Mouse (Mus musculus) myocyte (in vitro differentiated cells): ENCODE data around the gene Tomm40l. TPM values are rescaled to one million over a fixed set of nuclear protein-coding genes. Genes with fewer than 3 reads are reported as not detected.
"Not testable (repeated sequence)": the region's sequence is repeated elsewhere in the genome, so short reads cannot be mapped to it uniquely, and the experiment has no call there.

Source experiments
- H3K27me3 ChIP-seq: one replicate; pipeline ENCODE4 v1.6.1; 2011; ENCODE audit not compliant: control insufficient read depth, insufficient read depth, insufficient read length
- H3K36me3 ChIP-seq: one replicate; pipeline ENCODE4 v1.6.1; 2011; ENCODE audit not compliant: control insufficient read depth, insufficient read depth
- H3K4me2 ChIP-seq: one replicate; pipeline ENCODE4 v1.6.1; 2011; ENCODE audit warnings: low read depth, control low read depth
- H3K4me3 ChIP-seq: one replicate; pipeline ENCODE4 v1.5.1; 2011; ENCODE audit warnings: mild to moderate bottlenecking, control low read depth, moderate library complexity
- H3K79me2 ChIP-seq: one replicate; pipeline ENCODE4 v1.6.1; 2011; ENCODE audit not compliant: control insufficient read depth, insufficient read depth
- H3ac ChIP-seq: one replicate; pipeline ENCODE4 v1.6.1; 2011; ENCODE audit not compliant: control insufficient read depth, insufficient read length
- CEBPB ChIP-seq: IDR thresholded peaks from 2 replicates; pipeline ENCODE4 v1.6.1; 2011; ENCODE audit warnings: mild to moderate bottlenecking, moderate library complexity; ENCODE audit not compliant: poor library complexity, insufficient read depth, severe bottlenecking
- E2F4 ChIP-seq: IDR thresholded peaks from one replicate; pipeline ENCODE4 v1.6.1; 2011; ENCODE audit warnings: mild to moderate bottlenecking, control low read depth, moderate library complexity; ENCODE audit not compliant: insufficient read depth
- MAX ChIP-seq: IDR thresholded peaks from one replicate; pipeline ENCODE4 v1.6.1; 2011; ENCODE audit warnings: low read depth, mild to moderate bottlenecking, control low read depth
- MYOD1 ChIP-seq, 3 experiments: IDR thresholded peaks; one replicate each; pipeline ENCODE4 v1.6.1; 2011; ENCODE audit warnings: control low read depth in 2 of 3, low read depth in 2 of 3, mild to moderate bottlenecking in 2 of 3, moderate library complexity in 1 of 3; ENCODE audit not compliant: insufficient read length in 2 of 3, control insufficient read depth in 1 of 3
- MYOG ChIP-seq, 3 experiments: IDR thresholded peaks; one replicate each; pipeline ENCODE4 v1.6.1; 2011; ENCODE audit warnings: control low read depth in 2 of 3, low read depth in 2 of 3, mild to moderate bottlenecking in 2 of 3; ENCODE audit not compliant: insufficient read length in 2 of 3, control insufficient read depth in 1 of 3, insufficient read depth in 1 of 3
- POLR2A ChIP-seq: IDR thresholded peaks from one replicate; pipeline ENCODE4 v1.6.1; 2011; ENCODE audit warnings: low read depth, mild to moderate bottlenecking, control low read depth, moderate library complexity; ENCODE audit not compliant: insufficient read length
- POLR2AphosphoS2 ChIP-seq: IDR thresholded peaks from one replicate; pipeline ENCODE4 v1.6.1; 2011; ENCODE audit warnings: low read depth, control low read depth; ENCODE audit not compliant: insufficient read length
- REST ChIP-seq: IDR thresholded peaks from one replicate; pipeline ENCODE4 v1.6.1; 2011; ENCODE audit warnings: mild to moderate bottlenecking, control low read depth, moderate library complexity; ENCODE audit not compliant: insufficient read depth, insufficient read length
- SRF ChIP-seq: IDR thresholded peaks from one replicate; pipeline ENCODE4 v1.6.1; 2011; ENCODE audit warnings: low read depth; ENCODE audit not compliant: control insufficient read depth, insufficient read length
- TCF12 ChIP-seq: IDR thresholded peaks from one replicate; pipeline ENCODE4 v1.6.1; 2011; ENCODE audit warnings: mild to moderate bottlenecking, control low read depth; ENCODE audit not compliant: poor library complexity, insufficient read depth, severe bottlenecking
- TCF3 ChIP-seq: IDR thresholded peaks from one replicate; pipeline ENCODE4 v1.6.1; 2011; ENCODE audit warnings: low read depth, control low read depth; ENCODE audit not compliant: insufficient read length
- USF1 ChIP-seq: IDR thresholded peaks from one replicate; pipeline ENCODE4 v1.6.1; 2011; ENCODE audit warnings: low read depth, mild to moderate bottlenecking, control low read depth, moderate library complexity
- polyA plus RNA-seq: library from polyadenylated mRNA; unstranded; fragments of >200 nt; fragmentation: generic; extraction: Trizol; gene quantifications from one replicate; pipeline ENCODE4 v1.2.1, GENCODE M21; 2012; ENCODE audit warnings: missing spikeins

Gene Tomm40l
- polyA plus RNA-seq, 1 experiment: 49.4 TPM

DNA sequence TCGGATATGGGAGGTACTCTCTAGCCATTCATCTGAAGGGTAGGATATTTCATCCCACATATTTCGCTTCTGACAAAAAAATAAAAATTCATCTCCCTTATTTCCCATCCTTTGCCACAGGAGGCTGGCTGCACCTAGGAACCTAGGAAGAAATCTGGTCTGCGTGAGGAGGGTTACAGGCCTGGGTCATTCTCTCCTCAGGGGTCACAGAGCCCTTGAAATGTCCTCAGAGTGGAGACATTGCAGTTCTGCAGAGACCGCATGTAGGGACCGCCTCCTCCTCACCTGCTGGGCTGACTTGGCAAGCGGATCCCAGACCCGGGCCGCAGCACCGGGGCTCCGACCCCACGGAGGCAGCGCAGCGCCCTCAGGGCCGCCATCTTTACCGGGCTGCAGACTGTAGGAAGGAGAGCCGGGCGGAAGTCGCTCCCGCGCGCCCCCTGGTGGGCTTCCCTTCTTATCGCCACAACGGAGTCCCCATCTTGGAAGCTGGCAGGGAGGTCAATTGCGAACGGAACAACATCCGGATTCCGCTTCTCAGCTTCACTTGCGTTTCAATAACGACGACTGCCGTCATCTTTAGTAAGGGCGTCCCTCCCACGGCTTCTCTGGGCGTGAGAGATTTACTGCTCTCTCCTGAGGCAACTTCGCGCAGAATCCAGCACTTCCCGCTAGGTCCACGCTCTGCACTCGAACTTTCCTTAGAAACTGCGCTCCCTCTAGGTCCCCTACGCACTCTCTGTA lies 24.6 kb upstream of the Tomm40l start:
- no peaks in the 10 kb centered on the region for H3K36me3 ChIP-seq
- TF ChIP-seq POLR2A (peak; percentile 81), POLR2AphosphoS2 (peak; percentile 67), MAX (no peak), REST (no peak)

DNA sequence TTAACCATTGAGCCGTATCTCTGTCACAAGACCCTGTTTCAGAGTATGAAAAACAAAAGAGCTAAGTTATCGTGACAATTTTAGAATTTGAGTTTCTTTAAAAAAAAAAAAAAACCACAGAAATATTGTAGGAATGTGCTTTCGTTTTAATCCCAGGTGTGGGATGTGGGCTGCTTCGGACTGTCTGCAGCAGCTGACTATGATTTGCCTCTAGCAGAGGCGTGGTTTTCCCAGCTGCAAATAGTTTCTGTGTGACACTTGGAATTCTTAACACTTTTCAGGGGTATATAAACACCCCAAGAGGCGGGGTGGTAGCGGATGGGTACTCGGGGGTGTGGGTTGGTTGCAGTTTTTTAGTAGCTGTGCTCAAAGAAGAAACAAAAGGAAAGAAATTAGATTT lies 23.0 kb upstream of the Tomm40l start:
- Histone ChIP-seq H3K4me3 (peak overlapping the region; percentile 62), H3K27me3 (no peaks in the 10 kb centered on the region), H3K36me3 (no peaks in the 10 kb centered on the region), H3K79me2 (peaks cover 29% of the 10 kb centered on the region), H3K4me2 (peak overlapping the region; percentile 97), H3ac (no peak overlapping the region)
- TF ChIP-seq REST: no peak
- TF ChIP-seq TCF12: peak; percentile 24
- TF ChIP-seq USF1: no peak
- TF ChIP-seq POLR2AphosphoS2: no peak
- peak in 2 of 3 experiments; percentile 6 to 54 for TF ChIP-seq MYOD1 (IDR thresholded peaks at IDR 0.05; ENCODE audit: control insufficient read depth in 1 of 3, insufficient read length in 2 of 3, low read depth in 2 of 3)
- TF ChIP-seq E2F4: no peak
- no peak for TF ChIP-seq CEBPB
- no peak for TF ChIP-seq SRF
- TF ChIP-seq POLR2A: no peak
- no peak for TF ChIP-seq TCF3
- peak in 1 of 3 experiments; percentile 49 for TF ChIP-seq MYOG (IDR thresholded peaks at IDR 0.05; ENCODE audit: control insufficient read depth in 1 of 3, insufficient read depth in 1 of 3, insufficient read length in 2 of 3, low read depth in 2 of 3)
- TF ChIP-seq MAX: no peak

More for the DNA sequence above, 24.6 kb upstream of the Tomm40l start:
- no peak overlapping the region for H3ac ChIP-seq
- H3K4me2 ChIP-seq: peak overlapping the region; percentile 98
- H3K27me3 ChIP-seq: no peaks in the 10 kb centered on the region
- peaks cover 29% of the 10 kb centered on the region for H3K79me2 ChIP-seq
- peak overlapping the region; percentile 62 for H3K4me3 ChIP-seq

GRCm38 (mm10) chr1:171241952-171242351 lies 19.6 kb upstream of the Tomm40l start:
- not testable (repeated sequence) for H3K4me2 ChIP-seq, H3K27me3 ChIP-seq, H3K4me3 ChIP-seq, H3ac ChIP-seq
- Histone ChIP-seq H3K36me3 (peaks cover 13% of the 10 kb centered on the region), H3K79me2 (peaks cover 29% of the 10 kb centered on the region)

GRCm38 (mm10) chr1:171240911-171241310 lies 18.6 kb upstream of the Tomm40l start:
- H3ac ChIP-seq: no peak overlapping the region
- no peak overlapping the region for H3K4me3 ChIP-seq
- peaks cover 18% of the 10 kb centered on the region for H3K36me3 ChIP-seq
- TF ChIP-seq MYOG (IDR thresholded peaks at IDR 0.05; ENCODE audit: control insufficient read depth in 1 of 3, insufficient read depth in 1 of 3, insufficient read length in 2 of 3, low read depth in 2 of 3): no peak
- no peak for TF ChIP-seq SRF
- TF ChIP-seq USF1: no peak
- no peak for TF ChIP-seq REST
- TF ChIP-seq MYOD1 (IDR thresholded peaks at IDR 0.05; ENCODE audit: control insufficient read depth in 1 of 3, insufficient read length in 2 of 3, low read depth in 2 of 3): no peak
- TF ChIP-seq E2F4: no peak
- H3K4me2 ChIP-seq: no peak overlapping the region
- H3K27me3 ChIP-seq: no peaks in the 10 kb centered on the region
- H3K79me2 ChIP-seq: peaks cover 19% of the 10 kb centered on the region

GRCm38 (mm10) chr1:171239992-171240744 lies 17.9 kb upstream of the Tomm40l start:
- H3K27me3 ChIP-seq: no peaks in the 10 kb centered on the region
- no peak for TF ChIP-seq MYOG (IDR thresholded peaks at IDR 0.05; ENCODE audit: control insufficient read depth in 1 of 3, insufficient read depth in 1 of 3, insufficient read length in 2 of 3, low read depth in 2 of 3)
- TF ChIP-seq POLR2A: no peak
- no peak for TF ChIP-seq POLR2AphosphoS2
- no peak for TF ChIP-seq TCF12
- TF ChIP-seq E2F4: no peak
- TF ChIP-seq TCF3: no peak
- TF ChIP-seq SRF: no peak
- TF ChIP-seq REST: no peak
- TF ChIP-seq MYOD1 (IDR thresholded peaks at IDR 0.05; ENCODE audit: control insufficient read depth in 1 of 3, insufficient read length in 2 of 3, low read depth in 2 of 3): no peak
- no peak for TF ChIP-seq USF1
- no peak for TF ChIP-seq CEBPB
- TF ChIP-seq MAX: no peak
- H3K36me3 ChIP-seq: peaks cover 25% of the 10 kb centered on the region

More at GRCm38 (mm10) chr1:171239992-171240744, 17.9 kb upstream of the Tomm40l start:
- no peak overlapping the region for H3K4me3 ChIP-seq
- H3K79me2 ChIP-seq: peaks cover 14% of the 10 kb centered on the region
- no peak overlapping the region for H3K4me2 ChIP-seq
- H3ac ChIP-seq: no peak overlapping the region
